Mouse (Mus musculus): Measurements from ENCODE around the gene Ttc7.

DNA sequence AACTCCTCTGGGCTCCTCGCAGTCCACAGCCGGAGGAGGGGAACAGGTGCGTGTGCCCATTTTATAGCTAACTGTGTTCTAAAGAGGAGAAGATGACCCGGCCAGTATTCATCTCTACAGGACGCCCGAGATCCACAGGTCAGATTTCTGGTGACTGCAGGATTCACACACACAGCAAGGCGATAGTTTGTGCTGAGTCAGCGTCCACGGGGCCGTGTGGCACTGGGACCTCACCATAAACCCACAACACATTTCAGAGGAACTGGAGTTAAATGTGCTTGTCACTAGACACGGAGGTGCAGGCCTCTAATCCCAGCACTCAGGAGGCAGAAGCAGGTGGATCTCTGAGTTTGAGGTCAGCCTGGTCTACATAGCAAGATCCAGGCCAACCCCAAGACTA is 119.8 kb downstream of the Ttc7 start:
- TF ChIP-seq CTCF (IDR thresholded peaks at IDR 0.05; ENCODE audit: low read depth) (no peak), EP300 (IDR thresholded peaks at IDR 0.05; ENCODE audit: low read depth) (no peak)

All from heart, postnatal 0 days (tissue).